Mouse (Mus musculus): ENCODE measurements around the gene Fbxo39. TPM values are rescaled to one million over a fixed set of nuclear protein-coding genes. Genes with fewer than 3 reads are reported as not detected.
A peak's percentile ranks its signal among the peaks of the same experiment; 100 is the strongest.

Gene Fbxo39
- polyA plus RNA-seq, 1 experiment from 2014 or later: not detected

- no peak for ATAC-seq (ENCODE audit: low FRiP score)
- Histone ChIP-seq H3K27ac (no peak overlapping the region), H3K9me3 (no peaks in the 10 kb centered on the region), H3K4me2 (no peak overlapping the region), H3K4me3 (no peak overlapping the region), H3K36me3 (no peaks in the 10 kb centered on the region), H3K9ac (no peak overlapping the region), H3K4me1 (replicated peaks) (no peaks in the 10 kb centered on the region), H3K27me3 (no peaks in the 10 kb centered on the region)
- 87% methylated on average over 3 of the region's 3 CpGs for WGBS
Observed at GRCm38 (mm10) chr11:72286651-72287050, 27.6 kb upstream of the Fbxo39 start.

GRCm38 (mm10) chr11:72287126-72287525, 27.1 kb upstream of the Fbxo39 start:
- no peaks in the 10 kb centered on the region for H3K4me1 ChIP-seq (replicated peaks)
- no peaks in the 10 kb centered on the region for H3K9me3 ChIP-seq
- H3K27me3 ChIP-seq: no peaks in the 10 kb centered on the region
- no peaks in the 10 kb centered on the region for H3K36me3 ChIP-seq
- no peak overlapping the region for H3K9ac ChIP-seq
- H3K27ac ChIP-seq: no peak overlapping the region
- H3K4me3 ChIP-seq: no peak overlapping the region
- WGBS: 97% methylated on average over 2 of the region's 2 CpGs
- no peak overlapping the region for H3K4me2 ChIP-seq
- ATAC-seq (ENCODE audit: low FRiP score): no peak

GRCm38 (mm10) chr11:72287543-72287942, 26.7 kb upstream of the Fbxo39 start:
- H3K4me2 ChIP-seq: no peak overlapping the region
- WGBS: 94% methylated on average over 3 of the region's 3 CpGs
- no peak for ATAC-seq (ENCODE audit: low FRiP score)
- no peak overlapping the region for H3K4me3 ChIP-seq
- no peaks in the 10 kb centered on the region for H3K9me3 ChIP-seq
- H3K27ac ChIP-seq: no peak overlapping the region
- H3K36me3 ChIP-seq: no peaks in the 10 kb centered on the region
- H3K27me3 ChIP-seq: no peaks in the 10 kb centered on the region
- no peak overlapping the region for H3K9ac ChIP-seq
- no peaks in the 10 kb centered on the region for H3K4me1 ChIP-seq (replicated peaks)

- ATAC-seq (ENCODE audit: low FRiP score): no peak
- no peak overlapping the region for H3K9ac ChIP-seq
- WGBS: 62% methylated on average over 2 of the region's 2 CpGs
Observed at GRCm38 (mm10) chr11:72293116-72293515, 21.1 kb upstream of the Fbxo39 start.

GRCm38 (mm10) chr11:72301334-72301733, 12.9 kb upstream of the Fbxo39 start, which contains the start of gene Xaf1:
Gene Xaf1 (plus strand): TSS chr11:72301629.
- WGBS: 26% methylated on average over 6 of the region's 6 CpGs
- no peak within 1 kb of the TSS for H3K9ac ChIP-seq
- H3K4me3 ChIP-seq: no peak within 1 kb of the TSS
- no peaks in the 10 kb centered on the region for H3K4me1 ChIP-seq (replicated peaks)
- no peak for ATAC-seq (ENCODE audit: low FRiP score)
- 0 out of 2 replicates have a peak within 1 kb of the TSS, but pooled peaks have one; percentile 3 for H3K4me2 ChIP-seq
- no peaks in the 10 kb centered on the region for H3K9me3 ChIP-seq
- no peaks in the 10 kb centered on the region for H3K36me3 ChIP-seq
- no peaks in the 10 kb centered on the region for H3K27me3 ChIP-seq
- no peak within 1 kb of the TSS for H3K27ac ChIP-seq

More at GRCm38 (mm10) chr11:72293116-72293515, 21.1 kb upstream of the Fbxo39 start:
- H3K36me3 ChIP-seq: no peaks in the 10 kb centered on the region
- H3K4me3 ChIP-seq: no peak overlapping the region
- H3K27ac ChIP-seq: no peak overlapping the region
- H3K4me1 ChIP-seq (replicated peaks): no peaks in the 10 kb centered on the region
- H3K4me2 ChIP-seq: no peak overlapping the region
- no peaks in the 10 kb centered on the region for H3K9me3 ChIP-seq
- no peaks in the 10 kb centered on the region for H3K27me3 ChIP-seq

GRCm38 (mm10) chr11:72302230-72302629, 12.0 kb upstream of the Fbxo39 start:
- no peak overlapping the region for H3K4me2 ChIP-seq
- H3K4me3 ChIP-seq: no peak overlapping the region
- no peaks in the 10 kb centered on the region for H3K27me3 ChIP-seq
- H3K27ac ChIP-seq: no peak overlapping the region
- WGBS: 86% methylated on average over 7 of the region's 7 CpGs
- no peaks in the 10 kb centered on the region for H3K4me1 ChIP-seq (replicated peaks)
- no peaks in the 10 kb centered on the region for H3K9me3 ChIP-seq
- H3K9ac ChIP-seq: no peak overlapping the region
- ATAC-seq (ENCODE audit: low FRiP score): no peak
- no peaks in the 10 kb centered on the region for H3K36me3 ChIP-seq

- no peak overlapping the region for H3K9ac ChIP-seq
- H3K4me3 ChIP-seq: no peak overlapping the region
- no peak for ATAC-seq (ENCODE audit: low FRiP score)
- H3K27me3 ChIP-seq: peaks cover 1% of the 10 kb centered on the region; the same call in 1 of the 2 replicates
- H3K4me1 ChIP-seq (replicated peaks): no peaks in the 10 kb centered on the region
- no peaks in the 10 kb centered on the region for H3K36me3 ChIP-seq
- H3K27ac ChIP-seq: no peak overlapping the region
- no peaks in the 10 kb centered on the region for H3K9me3 ChIP-seq
- H3K4me2 ChIP-seq: no peak overlapping the region
- 85% methylated on average over 5 of the region's 5 CpGs for WGBS
Observed at GRCm38 (mm10) chr11:72307461-72307860, 6.8 kb upstream of the Fbxo39 start.

- no peak overlapping the region for H3K9ac ChIP-seq
- WGBS: 84% methylated on average over 2 of the region's 2 CpGs
- H3K27me3 ChIP-seq: peaks cover 15% of the 10 kb centered on the region
- no peaks in the 10 kb centered on the region for H3K9me3 ChIP-seq
- H3K4me2 ChIP-seq: no peak overlapping the region
- peaks cover under 1% of the 10 kb centered on the region for H3K4me1 ChIP-seq (replicated peaks)
- no peaks in the 10 kb centered on the region for H3K36me3 ChIP-seq
- H3K27ac ChIP-seq: no peak overlapping the region
- ATAC-seq (ENCODE audit: low FRiP score): no peak
- H3K4me3 ChIP-seq: no peak overlapping the region
Observed at GRCm38 (mm10) chr11:72308982-72309381, 5.3 kb upstream of the Fbxo39 start.

- Histone ChIP-seq H3K4me1 (replicated peaks) (peaks cover 6% of the 10 kb centered on the region), H3K27me3 (peaks cover 30% of the 10 kb centered on the region), H3K36me3 (no peaks in the 10 kb centered on the region), H3K4me3 (no peak overlapping the region), H3K9me3 (no peaks in the 10 kb centered on the region), H3K27ac (no peak overlapping the region), H3K9ac (no peak overlapping the region), H3K4me2 (no peak overlapping the region)
- ATAC-seq (ENCODE audit: low FRiP score): no peak
- 84% methylated on average over 4 of the region's 4 CpGs for WGBS
Observed at GRCm38 (mm10) chr11:72310491-72310890, 3.8 kb upstream of the Fbxo39 start.

- no peak for ATAC-seq (ENCODE audit: low FRiP score)
- 88% methylated on average over 10 of the region's 10 CpGs for WGBS
Observed at GRCm38 (mm10) chr11:72311355-72312001, 2.8 kb upstream of the Fbxo39 start.

GRCm38 (mm10) chr11:72318026-72318425, 3.8 kb downstream of the Fbxo39 start:
- no peaks in the 10 kb centered on the region for H3K36me3 ChIP-seq
- ATAC-seq (ENCODE audit: low FRiP score): no peak
- no peak overlapping the region for H3K4me3 ChIP-seq
- H3K27ac ChIP-seq: no peak overlapping the region
- H3K27me3 ChIP-seq: peaks cover 39% of the 10 kb centered on the region
- no peaks in the 10 kb centered on the region for H3K9me3 ChIP-seq
- H3K4me2 ChIP-seq: no peak overlapping the region
- H3K9ac ChIP-seq: no peak overlapping the region
- peaks cover 6% of the 10 kb centered on the region for H3K4me1 ChIP-seq (replicated peaks)
- 89% methylated on average over 5 of the region's 5 CpGs for WGBS

More at GRCm38 (mm10) chr11:72311355-72312001, 2.8 kb upstream of the Fbxo39 start:
- Histone ChIP-seq H3K9ac (no peak overlapping the region), H3K4me1 (replicated peaks) (peaks cover 6% of the 10 kb centered on the region), H3K27me3 (peaks cover 37% of the 10 kb centered on the region), H3K4me2 (no peak overlapping the region), H3K4me3 (no peak overlapping the region), H3K36me3 (no peaks in the 10 kb centered on the region), H3K9me3 (no peaks in the 10 kb centered on the region), H3K27ac (no peak overlapping the region)

- H3K9me3 ChIP-seq: no peaks in the 10 kb centered on the region
- H3K9ac ChIP-seq: no peak overlapping the region
- H3K4me2 ChIP-seq: no peak overlapping the region
- H3K36me3 ChIP-seq: no peaks in the 10 kb centered on the region
- WGBS: 74% methylated on average over 3 of the region's 3 CpGs
- H3K27me3 ChIP-seq: no peaks in the 10 kb centered on the region
- no peak overlapping the region for H3K4me3 ChIP-seq
- no peak for ATAC-seq (ENCODE audit: low FRiP score)
- H3K4me1 ChIP-seq (replicated peaks): no peaks in the 10 kb centered on the region
- no peak overlapping the region for H3K27ac ChIP-seq
Observed at GRCm38 (mm10) chr11:72324431-72324830, 10.2 kb downstream of the Fbxo39 start.

GRCm38 (mm10) chr11:72325701-72326100, 11.5 kb downstream of the Fbxo39 start:
- ATAC-seq (ENCODE audit: low FRiP score): no peak
- Histone ChIP-seq H3K27ac (no peak overlapping the region), H3K4me1 (replicated peaks) (no peaks in the 10 kb centered on the region), H3K4me2 (no peak overlapping the region), H3K27me3 (no peaks in the 10 kb centered on the region), H3K9me3 (no peaks in the 10 kb centered on the region), H3K4me3 (no peak overlapping the region), H3K9ac (no peak overlapping the region), H3K36me3 (no peaks in the 10 kb centered on the region)
- WGBS: 88% methylated on average over 4 of the region's 4 CpGs

All from hindbrain, embryonic 13.5 days (tissue).